Mouse (Mus musculus): ENCODE results near the gene Saa2.
A peak's percentile ranks its signal among the peaks of the same experiment; 100 is the strongest.

Gene Saa2

DNA sequence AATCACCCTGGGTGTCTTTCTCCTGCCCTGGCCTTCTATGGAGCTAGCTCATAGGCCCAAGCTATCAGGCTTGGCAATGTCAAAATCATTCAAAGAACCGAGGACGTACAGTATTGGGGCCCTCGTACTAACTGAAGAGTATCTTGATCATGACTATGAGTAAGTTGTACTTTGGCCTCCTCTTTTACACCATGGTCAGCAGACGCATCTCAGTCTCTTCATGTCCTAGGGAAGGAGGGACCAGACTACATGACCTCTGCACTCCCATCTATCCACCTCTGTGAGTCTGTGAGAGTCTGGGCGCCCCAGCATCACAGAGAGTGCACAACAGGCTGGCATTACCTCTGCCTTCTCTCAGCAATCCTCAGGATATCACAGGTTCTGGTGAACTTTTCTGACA, 11.0 kb downstream of the Saa2 start:
- DNase-seq (ENCODE audit: low spot score in 2 of 2), result no peak

DNA sequence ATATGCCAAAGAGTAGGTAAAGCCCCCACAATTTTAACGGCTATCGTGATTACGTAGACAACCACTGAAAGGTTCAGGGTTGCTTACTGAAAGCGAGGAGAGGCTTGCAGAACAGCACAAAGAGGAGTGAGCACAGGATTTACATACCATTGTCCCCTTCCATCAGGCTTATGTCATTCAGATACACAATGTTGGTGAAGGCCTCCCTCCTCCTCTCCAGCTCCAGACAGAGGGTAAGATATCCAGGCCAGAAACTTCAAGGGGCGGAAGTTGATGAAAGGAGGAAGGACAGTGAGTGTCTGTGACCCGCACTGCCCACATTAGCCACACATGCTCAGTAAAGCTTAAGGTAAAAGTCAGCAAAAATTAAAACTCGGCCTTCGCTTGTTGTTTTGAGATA, 13.1 kb downstream of the Saa2 start:
- no peak for DNase-seq (ENCODE audit: low spot score in 2 of 2)

- DNase-seq (ENCODE audit: low spot score in 2 of 2), result no peak
These were observed 15.8 kb downstream of the Saa2 start for GRCm38 (mm10) chr7:46767371-46767770.

DNA sequence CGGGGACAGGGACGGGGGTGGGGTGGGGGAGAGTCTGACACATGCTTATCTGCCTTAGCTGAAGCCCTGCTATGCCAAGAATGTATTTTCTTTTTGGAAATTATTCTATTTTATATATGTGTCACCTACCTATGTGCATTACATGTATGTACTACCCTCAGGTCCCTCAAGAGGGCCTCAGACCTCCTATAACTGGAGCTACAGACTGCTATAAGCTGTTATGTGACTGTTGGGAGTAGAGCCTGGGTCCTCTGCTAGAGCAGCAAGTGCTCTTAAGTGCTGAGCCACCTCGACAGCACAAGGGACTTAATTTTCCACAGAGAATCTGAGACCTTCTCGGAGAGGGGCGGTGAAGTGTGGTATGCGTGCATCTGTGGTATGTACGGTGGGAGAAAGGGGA, 16.9 kb downstream of the Saa2 start:
- DNase-seq (ENCODE audit: low spot score in 2 of 2), result no peak

DNA sequence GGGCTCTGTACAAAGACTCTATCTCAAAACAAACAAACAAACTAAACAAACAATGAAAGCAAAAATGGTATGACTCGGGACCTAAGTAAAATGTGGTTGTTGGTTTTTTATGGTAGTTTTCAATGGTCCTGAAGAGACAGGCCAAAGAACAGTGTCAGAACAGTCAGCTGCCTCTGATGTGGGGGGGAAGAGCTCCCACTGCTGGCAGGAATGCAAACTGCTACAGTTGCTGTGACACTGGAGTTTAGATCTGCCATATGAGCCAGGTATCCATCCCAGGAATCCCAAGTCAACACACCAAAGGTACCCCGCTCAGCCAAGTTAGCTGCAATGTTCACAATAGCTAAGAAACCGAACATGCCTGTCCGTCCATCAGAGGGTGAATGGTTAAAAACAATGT, 19.1 kb downstream of the Saa2 start:
- DNase-seq (ENCODE audit: low spot score in 2 of 2), result peak; percentile 9 to 30

- DNase-seq (ENCODE audit: low spot score in 2 of 2), result no peak
These were observed 37.7 kb downstream of the Saa2 start for GRCm38 (mm10) chr7:46789177-46789849.

GRCm38 (mm10) chr7:46793871-46794270, 42.3 kb downstream of the Saa2 start:
- DNase-seq (ENCODE audit: low spot score in 2 of 2), result no peak

DNA sequence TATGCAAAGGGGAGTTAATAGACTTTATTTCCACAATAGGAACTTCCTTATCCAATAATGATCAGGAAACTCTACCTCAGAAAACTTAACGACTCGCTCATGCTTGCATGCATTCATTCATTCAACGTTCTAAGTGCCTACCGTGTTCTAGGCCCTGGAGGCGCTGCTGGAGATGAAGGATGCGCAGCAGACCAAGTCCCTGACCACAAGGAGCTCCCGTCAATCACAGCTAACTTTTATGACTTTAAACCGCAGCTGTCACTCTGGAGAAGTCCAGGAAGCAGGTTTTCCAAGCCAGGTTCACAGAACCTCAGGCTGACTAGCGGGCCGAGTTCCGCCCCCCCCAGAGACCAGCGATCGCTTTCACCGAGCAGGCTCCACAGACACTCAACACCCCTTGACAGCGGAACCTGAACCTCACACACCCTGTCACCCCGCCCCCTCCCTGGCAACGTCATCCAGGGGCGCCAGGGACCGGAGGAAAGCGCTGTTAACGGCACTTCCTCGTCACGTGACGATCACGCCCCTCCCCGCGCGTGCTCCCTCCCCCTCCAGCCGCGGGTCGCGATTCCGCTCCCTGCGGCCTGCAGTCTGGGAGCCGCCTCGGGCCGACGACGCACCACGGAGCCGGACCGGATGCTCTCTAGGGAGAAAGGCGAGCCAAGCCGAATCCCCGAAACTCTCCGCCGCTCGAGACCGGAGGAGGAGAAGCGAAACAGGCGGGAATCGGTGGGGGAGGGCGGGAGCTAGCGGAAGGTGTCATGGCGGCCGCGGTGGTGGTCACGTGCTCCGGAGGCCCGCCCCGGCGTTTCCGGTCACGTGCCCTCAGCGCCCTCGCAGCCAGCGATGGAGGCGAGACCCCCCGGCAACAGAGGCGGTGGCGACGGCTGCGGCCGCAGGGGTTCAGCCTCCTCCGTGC, 44.0 kb downstream of the Saa2 start, which contains the start of the genes Hps5 and Gtf2h1:
Gene Hps5 (minus strand): TSS at position 778 of the 919 bp plus-strand sequence.
Gene Gtf2h1 (plus strand): TSS at position 817 of the 919 bp plus-strand sequence.
- peak; percentile 95 to 97 for DNase-seq (ENCODE audit: low spot score in 2 of 2)

DNA sequence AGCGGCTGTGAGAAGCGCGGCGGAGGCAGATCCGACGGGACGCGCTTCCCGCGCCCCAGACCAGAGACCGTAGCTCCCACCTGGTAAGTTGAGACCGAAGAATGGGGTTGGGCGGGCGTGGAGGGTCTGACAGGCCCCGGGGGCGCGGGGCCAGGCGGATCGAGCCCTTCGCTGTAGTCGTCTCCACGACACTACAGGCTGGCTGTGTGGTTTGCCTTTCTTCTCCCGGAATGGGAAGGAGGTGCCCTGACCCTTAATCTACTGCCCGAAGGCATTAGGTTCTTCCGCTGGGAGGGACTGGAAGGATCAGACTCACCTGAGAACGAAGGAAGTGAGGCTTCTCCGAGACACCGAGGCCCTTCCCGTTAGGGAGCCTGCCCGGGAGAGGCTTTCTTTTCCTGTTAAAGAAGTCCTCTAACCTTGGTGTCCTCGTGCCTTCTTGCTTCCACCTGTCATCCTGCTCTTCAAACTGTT, 44.7 kb downstream of the Saa2 start:
- DNase-seq (ENCODE audit: low spot score in 2 of 2), result no peak

DNA sequence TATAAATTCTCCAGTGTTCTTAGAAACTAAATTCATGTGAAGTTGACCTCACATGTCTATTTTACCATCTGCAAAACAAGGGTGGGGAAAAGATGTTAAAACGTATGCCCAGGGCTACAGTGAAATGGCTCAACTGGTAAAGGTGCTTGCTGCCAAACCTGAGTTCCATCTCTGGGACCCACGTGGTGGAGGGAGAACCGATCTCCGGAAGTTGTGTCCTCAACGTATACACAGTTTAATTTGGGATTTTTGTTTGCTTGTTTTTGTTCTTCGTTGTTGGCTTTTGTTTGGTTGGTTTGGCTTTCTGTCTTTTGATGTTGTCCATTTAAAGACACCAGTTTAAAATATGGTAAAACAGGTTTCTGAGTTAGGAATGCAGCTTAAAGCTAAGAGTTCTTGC, 45.2 kb downstream of the Saa2 start:
- DNase-seq (ENCODE audit: low spot score in 2 of 2), result no peak
